Mouse (Mus musculus) liver, postnatal 0 days (tissue): ENCODE measurements around the gene Plaur.

ENCODE experiments used
- CTCF ChIP-seq: sonication (generic); IDR thresholded peaks from 2 replicates; pipeline ENCODE4 v1.5.1; 2016; ENCODE audit warnings: antibody characterized with exemption, low read depth
- EP300 ChIP-seq: IDR thresholded peaks from 2 replicates; pipeline ENCODE4 v1.6.1; 2016; ENCODE audit warnings: antibody characterized with exemption, low read depth, mild to moderate bottlenecking

DNA sequence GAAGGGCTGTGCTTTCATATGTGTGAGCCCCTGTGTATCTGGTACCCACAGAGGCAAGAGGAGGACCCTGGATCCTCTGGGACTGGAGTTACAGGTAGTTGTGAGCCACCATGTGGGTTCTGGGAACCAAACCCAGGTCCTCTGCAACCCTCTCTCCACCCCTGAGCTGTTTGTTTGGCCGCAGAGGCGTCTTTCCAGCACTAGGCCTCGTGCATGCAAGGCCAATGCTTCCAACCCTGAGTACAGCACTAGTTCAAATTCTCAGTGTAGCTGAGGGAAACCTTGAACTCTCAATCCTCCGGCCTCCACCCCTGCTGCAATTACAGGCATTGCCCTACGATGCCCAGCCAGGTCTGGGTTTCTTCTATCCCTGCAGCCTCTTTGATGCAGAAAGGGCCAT lies 33.6 kb upstream of the Plaur start:
- TF ChIP-seq CTCF (no peak), EP300 (no peak)
